Mouse (Mus musculus): ENCODE data around the gene Art5. TPM values are rescaled to one million over a fixed set of nuclear protein-coding genes. Genes with fewer than 3 reads are reported as not detected.
"Not testable (repeated sequence)": the region's sequence is repeated elsewhere in the genome, so short reads cannot be mapped to it uniquely, and the experiment has no call there.

Art5 gene
- polyA plus RNA-seq, 1 experiment = not detected

GRCm38 (mm10) chr7:102064655-102065045, 44.6 kb downstream of the Art5 start:
- no peaks in the 10 kb centered on the region for H3K27me3 ChIP-seq (ENCODE audit: control insufficient read depth, insufficient read depth, insufficient read length)
- peaks cover 37% of the 10 kb centered on the region for H3K79me3 ChIP-seq (ENCODE audit: low read depth)
- H3K4me3 ChIP-seq (ENCODE audit: insufficient read depth, poor library complexity, severe bottlenecking) = peak overlapping the region; percentile 56
- TF ChIP-seq MYOD1 (IDR thresholded peaks at IDR 0.05; ENCODE audit: control insufficient read depth, insufficient read length, low read depth) = no peak
- TF ChIP-seq FOSL1 (IDR thresholded peaks at IDR 0.05; ENCODE audit: insufficient read depth, low read length, poor library complexity, severe bottlenecking) = no peak
- no peak for TF ChIP-seq CEBPB (IDR thresholded peaks at IDR 0.05; ENCODE audit: low read depth)
- TF ChIP-seq CTCF (IDR thresholded peaks at IDR 0.05; ENCODE audit: control insufficient read depth, insufficient read depth, insufficient read length) = no peak
- TF ChIP-seq MYOG (IDR thresholded peaks at IDR 0.05; ENCODE audit: control insufficient read depth, extremely low read depth, insufficient read length) = no peak
- TF ChIP-seq USF1 (IDR thresholded peaks at IDR 0.05; ENCODE audit: low read depth) = no peak
- TF ChIP-seq MAX (IDR thresholded peaks at IDR 0.05) = no peak
- H3K36me3 ChIP-seq (ENCODE audit: control insufficient read depth, insufficient read depth) = peaks cover 12% of the 10 kb centered on the region
- peak overlapping the region; percentile 63 for H3ac ChIP-seq (ENCODE audit: control insufficient read depth, insufficient read length, low read depth)
- H3K79me2 ChIP-seq (ENCODE audit: control insufficient read depth, insufficient read depth) = peaks cover 63% of the 10 kb centered on the region

DNA sequence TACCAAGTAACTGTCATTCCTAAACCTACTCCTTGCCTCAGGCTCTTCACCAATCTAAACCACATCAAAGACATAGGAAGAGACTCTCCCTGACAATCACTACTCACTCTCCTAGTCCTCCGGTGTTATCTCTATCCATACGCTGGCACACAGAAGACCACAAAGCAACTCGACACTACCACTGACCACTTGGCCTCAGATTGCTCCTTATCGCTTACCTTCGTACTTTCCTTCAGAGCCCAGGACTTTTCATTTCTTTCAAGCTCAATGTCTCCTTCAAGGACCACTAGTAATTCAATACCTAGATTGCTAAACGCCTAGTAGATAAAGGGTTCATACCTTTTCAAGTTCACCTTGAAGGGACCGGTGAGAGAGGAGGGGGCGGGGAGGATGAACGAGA, 45.4 kb downstream of the Art5 start:
- H3K36me3 ChIP-seq (ENCODE audit: control insufficient read depth, insufficient read depth) = peaks cover 14% of the 10 kb centered on the region
- no peak overlapping the region for H3K4me3 ChIP-seq (ENCODE audit: insufficient read depth, poor library complexity, severe bottlenecking)
- H3ac ChIP-seq (ENCODE audit: control insufficient read depth, insufficient read length, low read depth) = no peak overlapping the region

DNA sequence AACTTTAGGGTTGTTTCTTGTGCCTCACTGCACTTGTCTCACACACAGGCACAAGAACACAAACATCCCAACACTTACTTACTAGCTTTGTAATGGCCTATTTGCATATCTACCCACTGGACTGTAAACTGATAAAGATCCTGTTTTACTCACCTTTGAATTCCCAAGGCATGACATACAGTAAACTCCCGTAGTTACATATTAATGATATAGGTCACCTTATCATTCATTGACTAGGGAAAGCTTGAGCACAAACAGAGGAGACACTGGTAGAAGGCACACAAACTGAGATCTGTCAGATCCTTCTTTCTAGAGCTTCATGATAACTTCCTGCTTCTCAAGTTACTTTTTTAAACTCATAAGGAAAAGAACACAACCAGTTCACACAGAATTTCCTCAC, 47.1 kb downstream of the Art5 start:
- no peak overlapping the region for H3K4me3 ChIP-seq (ENCODE audit: insufficient read depth, poor library complexity, severe bottlenecking)
- H3K36me3 ChIP-seq (ENCODE audit: control insufficient read depth, insufficient read depth) = peaks cover 14% of the 10 kb centered on the region
- no peak overlapping the region for H3ac ChIP-seq (ENCODE audit: control insufficient read depth, insufficient read length, low read depth)
- H3K79me3 ChIP-seq (ENCODE audit: low read depth) = peaks cover 41% of the 10 kb centered on the region
- no peaks in the 10 kb centered on the region for H3K27me3 ChIP-seq (ENCODE audit: control insufficient read depth, insufficient read depth, insufficient read length)
- peaks cover 62% of the 10 kb centered on the region for H3K79me2 ChIP-seq (ENCODE audit: control insufficient read depth, insufficient read depth)
- TF ChIP-seq USF1 (IDR thresholded peaks at IDR 0.05; ENCODE audit: low read depth) (no peak), CTCF (IDR thresholded peaks at IDR 0.05; ENCODE audit: control insufficient read depth, insufficient read depth, insufficient read length) (no peak), MYOG (IDR thresholded peaks at IDR 0.05; ENCODE audit: control insufficient read depth, extremely low read depth, insufficient read length) (no peak), MYOD1 (IDR thresholded peaks at IDR 0.05; ENCODE audit: control insufficient read depth, insufficient read length, low read depth) (no peak)

More for the DNA sequence above, 45.4 kb downstream of the Art5 start:
- no peak for TF ChIP-seq CTCF (IDR thresholded peaks at IDR 0.05; ENCODE audit: control insufficient read depth, insufficient read depth, insufficient read length)
- TF ChIP-seq MYOG (IDR thresholded peaks at IDR 0.05; ENCODE audit: control insufficient read depth, extremely low read depth, insufficient read length) = no peak
- TF ChIP-seq USF1 (IDR thresholded peaks at IDR 0.05; ENCODE audit: low read depth) = no peak
- TF ChIP-seq CEBPB (IDR thresholded peaks at IDR 0.05; ENCODE audit: low read depth) = no peak
- no peak for TF ChIP-seq MYOD1 (IDR thresholded peaks at IDR 0.05; ENCODE audit: control insufficient read depth, insufficient read length, low read depth)
- no peak for TF ChIP-seq MAX (IDR thresholded peaks at IDR 0.05)
- Histone ChIP-seq H3K79me3 (ENCODE audit: low read depth) (peaks cover 41% of the 10 kb centered on the region), H3K27me3 (ENCODE audit: control insufficient read depth, insufficient read depth, insufficient read length) (no peaks in the 10 kb centered on the region), H3K79me2 (ENCODE audit: control insufficient read depth, insufficient read depth) (peaks cover 68% of the 10 kb centered on the region)

- H3K79me2 ChIP-seq (ENCODE audit: control insufficient read depth, insufficient read depth) = peaks cover 56% of the 10 kb centered on the region
- peaks cover 39% of the 10 kb centered on the region for H3K79me3 ChIP-seq (ENCODE audit: low read depth)
- no peak overlapping the region for H3K4me3 ChIP-seq (ENCODE audit: insufficient read depth, poor library complexity, severe bottlenecking)
- no peaks in the 10 kb centered on the region for H3K27me3 ChIP-seq (ENCODE audit: control insufficient read depth, insufficient read depth, insufficient read length)
- peaks cover 19% of the 10 kb centered on the region for H3K36me3 ChIP-seq (ENCODE audit: control insufficient read depth, insufficient read depth)
- TF ChIP-seq MYOG (IDR thresholded peaks at IDR 0.05; ENCODE audit: control insufficient read depth, extremely low read depth, insufficient read length) (no peak), USF1 (IDR thresholded peaks at IDR 0.05; ENCODE audit: low read depth) (no peak), CTCF (IDR thresholded peaks at IDR 0.05; ENCODE audit: control insufficient read depth, insufficient read depth, insufficient read length) (no peak), FOSL1 (IDR thresholded peaks at IDR 0.05; ENCODE audit: insufficient read depth, low read length, poor library complexity, severe bottlenecking) (no peak), MYOD1 (IDR thresholded peaks at IDR 0.05; ENCODE audit: control insufficient read depth, insufficient read length, low read depth) (no peak), MAX (IDR thresholded peaks at IDR 0.05) (no peak), CEBPB (IDR thresholded peaks at IDR 0.05; ENCODE audit: low read depth) (no peak)
- H3ac ChIP-seq (ENCODE audit: control insufficient read depth, insufficient read length, low read depth) = no peak overlapping the region
These were observed 47.9 kb downstream of the Art5 start for GRCm38 (mm10) chr7:102061353-102061752.

GRCm38 (mm10) chr7:102048524-102048923, 60.8 kb downstream of the Art5 start:
- not testable (repeated sequence) for H3K27me3 ChIP-seq (ENCODE audit: control insufficient read depth, insufficient read depth, insufficient read length); H3K79me2 ChIP-seq (ENCODE audit: control insufficient read depth, insufficient read depth); H3K79me3 ChIP-seq (ENCODE audit: low read depth); H3K4me3 ChIP-seq (ENCODE audit: insufficient read depth, poor library complexity, severe bottlenecking); H3K36me3 ChIP-seq (ENCODE audit: control insufficient read depth, insufficient read depth); H3ac ChIP-seq (ENCODE audit: control insufficient read depth, insufficient read length, low read depth)

Other genes starting within 250 kb of the Art5 start
- gene Anapc15, start 245.8 kb downstream of the Art5 start, polyA plus RNA-seq (2012; fragmentation: generic; extraction: Trizol) = 85.0 TPM
- gene Folr1, start 238.7 kb downstream of the Art5 start, polyA plus RNA-seq (2012; fragmentation: generic; extraction: Trizol) = 0.67 TPM
- gene Lamtor1, start 203.6 kb downstream of the Art5 start, polyA plus RNA-seq (2012; fragmentation: generic; extraction: Trizol) = 200 TPM
- 0.12 TPM for gene Tomt, start 203.1 kb downstream of the Art5 start, polyA plus RNA-seq (2012; fragmentation: generic; extraction: Trizol)
- gene Lrrc51, start 175.6 kb downstream of the Art5 start, polyA plus RNA-seq (2012; fragmentation: generic; extraction: Trizol) = 1.7 TPM
- gene Numa1, start 175.4 kb downstream of the Art5 start, polyA plus RNA-seq (2012; fragmentation: generic; extraction: Trizol) = 80.4 TPM
- 0.95 TPM for gene Il18bp, start 90.8 kb downstream of the Art5 start, polyA plus RNA-seq (2012; fragmentation: generic; extraction: Trizol)
- gene Rnf121, start 44.0 kb downstream of the Art5 start, polyA plus RNA-seq (2012; fragmentation: generic; extraction: Trizol) = 55.8 TPM
- 13.2 TPM for gene Xndc1, start 44.0 kb downstream of the Art5 start, polyA plus RNA-seq (2012; fragmentation: generic; extraction: Trizol)
- 0.16 TPM for gene Xntrpc, start 43.8 kb downstream of the Art5 start, polyA plus RNA-seq (2012; fragmentation: generic; extraction: Trizol)
- not detected for gene Trpc2, start 26.4 kb downstream of the Art5 start, polyA plus RNA-seq (2012; fragmentation: generic; extraction: Trizol)
- gene Art1, start 7.7 kb downstream of the Art5 start, polyA plus RNA-seq (2012; fragmentation: generic; extraction: Trizol) = 0.05 TPM
- 0.01 TPM for gene Chrna10, start 7.3 kb upstream of the Art5 start, polyA plus RNA-seq (2012; fragmentation: generic; extraction: Trizol)
- gene Nup98, start 100.7 kb upstream of the Art5 start, polyA plus RNA-seq (2012; fragmentation: generic; extraction: Trizol) = 23.0 TPM
- 22.6 TPM for gene Pgap2, start 100.7 kb upstream of the Art5 start, polyA plus RNA-seq (2012; fragmentation: generic; extraction: Trizol)
- 95.1 TPM for gene Rhog, start 146.6 kb upstream of the Art5 start, polyA plus RNA-seq (2012; fragmentation: generic; extraction: Trizol)
- gene Stim1, start 158.3 kb upstream of the Art5 start, polyA plus RNA-seq (2012; fragmentation: generic; extraction: Trizol) = 8.6 TPM